Mouse (Mus musculus): Measurements from ENCODE around the gene Bzw1. TPM values are rescaled to one million over a fixed set of nuclear protein-coding genes. Genes with fewer than 3 reads are reported as not detected.
A peak's percentile ranks its signal among the peaks of the same experiment; 100 is the strongest.

Gene Bzw1
- polyA plus RNA-seq, 1 experiment from 2014 or later, result 545 TPM

- Histone ChIP-seq H3K4me3 (ENCODE audit: low read depth, low read length) (peak overlapping the region; percentile 94), H3K4me1 (replicated peaks; ENCODE audit: control insufficient read depth, insufficient read depth, low read length) (peaks cover 3% of the 10 kb centered on the region), H3K4me2 (replicated peaks; ENCODE audit: low read depth, low read length) (peak overlapping the region; percentile 72), H3K27me3 (ENCODE audit: control insufficient read depth, insufficient read depth, low read length) (no peaks in the 10 kb centered on the region), H3K9ac (ENCODE audit: low read depth, low read length) (peak overlapping the region; percentile 96), H3K9me3 (ENCODE audit: control insufficient read depth, low read length) (no peaks in the 10 kb centered on the region), H3K27ac (ENCODE audit: low read depth, low read length) (peak overlapping the region; percentile 95), H3K36me3 (ENCODE audit: control insufficient read depth, insufficient read depth, low read length) (peaks cover 9% of the 10 kb centered on the region)
- no peak for ATAC-seq (ENCODE audit: low FRiP score)
- 2% methylated on average over 16 of the region's 16 CpGs for WGBS
- peak; percentile 69 for DNase-seq (ENCODE audit: low spot score)
These were observed 438 bp upstream of the Bzw1 start for GRCm38 (mm10) chr1:58392268-58392651.

GRCm38 (mm10) chr1:58393284-58394195, 842 bp downstream of the Bzw1 start:
- H3K4me3 ChIP-seq (ENCODE audit: low read depth, low read length), result peak overlapping the region; percentile 94
- no peaks in the 10 kb centered on the region for H3K27me3 ChIP-seq (ENCODE audit: control insufficient read depth, insufficient read depth, low read length)
- H3K9me3 ChIP-seq (ENCODE audit: control insufficient read depth, low read length), result no peaks in the 10 kb centered on the region
- H3K4me2 ChIP-seq (replicated peaks; ENCODE audit: low read depth, low read length), result peak overlapping the region; percentile 72
- peak overlapping the region; percentile 96 for H3K9ac ChIP-seq (ENCODE audit: low read depth, low read length)
- peak overlapping the region; percentile 95 for H3K27ac ChIP-seq (ENCODE audit: low read depth, low read length)
- H3K36me3 ChIP-seq (ENCODE audit: control insufficient read depth, insufficient read depth, low read length), result peaks cover 10% of the 10 kb centered on the region
- DNase-seq (ENCODE audit: low spot score), result peak; percentile 56
- peaks cover 3% of the 10 kb centered on the region for H3K4me1 ChIP-seq (replicated peaks; ENCODE audit: control insufficient read depth, insufficient read depth, low read length)
- peak; percentile 69 for ATAC-seq (ENCODE audit: low FRiP score)
- 1% methylated on average over 63 of the region's 90 CpGs for WGBS

DNA sequence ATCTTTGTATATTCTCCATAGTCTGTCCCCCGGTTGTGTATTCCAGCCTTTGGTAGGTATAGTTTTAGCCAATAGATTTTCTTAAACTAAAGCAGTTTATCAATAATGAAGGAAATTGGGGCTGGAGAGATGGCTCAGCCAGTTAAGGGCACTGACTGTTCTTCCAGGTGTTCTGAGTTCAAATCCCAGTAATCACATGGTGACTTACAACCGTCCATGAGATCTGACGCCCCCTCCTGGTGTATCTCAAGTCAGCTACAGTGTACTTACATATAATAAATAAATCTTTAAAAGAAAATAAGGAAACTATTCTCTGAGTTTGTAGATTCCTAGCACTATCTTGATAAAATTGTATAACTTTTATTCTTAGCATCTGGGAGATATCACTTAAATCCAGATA, 2.6 kb downstream of the Bzw1 start:
- Histone ChIP-seq H3K27ac (ENCODE audit: low read depth, low read length) (no peak overlapping the region), H3K9me3 (ENCODE audit: control insufficient read depth, low read length) (no peaks in the 10 kb centered on the region), H3K36me3 (ENCODE audit: control insufficient read depth, insufficient read depth, low read length) (peaks cover 13% of the 10 kb centered on the region), H3K4me3 (ENCODE audit: low read depth, low read length) (no peak overlapping the region), H3K4me2 (replicated peaks; ENCODE audit: low read depth, low read length) (no peak overlapping the region), H3K27me3 (ENCODE audit: control insufficient read depth, insufficient read depth, low read length) (no peaks in the 10 kb centered on the region), H3K9ac (ENCODE audit: low read depth, low read length) (no peak overlapping the region), H3K4me1 (replicated peaks; ENCODE audit: control insufficient read depth, insufficient read depth, low read length) (peaks cover 3% of the 10 kb centered on the region)
- DNase-seq (ENCODE audit: low spot score) (no peak), ATAC-seq (ENCODE audit: low FRiP score) (no peak)
- WGBS, result 91% methylated on average over 3 of the region's 3 CpGs

DNA sequence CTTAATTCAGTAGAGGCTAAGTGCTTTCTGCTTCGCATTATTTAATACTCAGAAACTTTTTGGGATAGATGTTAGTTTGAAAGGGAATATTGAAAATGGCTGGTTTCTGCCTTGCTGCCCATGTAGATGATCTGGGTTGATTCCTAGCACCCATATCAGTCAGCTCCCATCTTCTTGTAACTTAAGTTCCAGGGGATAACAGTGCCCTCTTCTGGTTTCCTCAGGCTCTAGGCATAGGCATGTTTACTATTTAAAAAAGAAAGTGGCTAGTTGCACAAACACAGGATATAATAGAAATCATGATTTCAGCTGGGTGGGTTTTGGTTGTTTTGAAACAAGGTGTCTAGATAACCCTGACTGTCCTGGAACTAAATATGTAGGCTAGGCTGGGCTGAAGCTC, 3.5 kb downstream of the Bzw1 start:
- no peak overlapping the region for H3K27ac ChIP-seq (ENCODE audit: low read depth, low read length)
- H3K27me3 ChIP-seq (ENCODE audit: control insufficient read depth, insufficient read depth, low read length), result no peaks in the 10 kb centered on the region
- ATAC-seq (ENCODE audit: low FRiP score), result no peak
- H3K9me3 ChIP-seq (ENCODE audit: control insufficient read depth, low read length), result no peaks in the 10 kb centered on the region
- H3K9ac ChIP-seq (ENCODE audit: low read depth, low read length), result no peak overlapping the region
- no peak overlapping the region for H3K4me2 ChIP-seq (replicated peaks; ENCODE audit: low read depth, low read length)
- 97% methylated on average over 1 of the region's 1 CpGs for WGBS
- H3K4me3 ChIP-seq (ENCODE audit: low read depth, low read length), result no peak overlapping the region
- peaks cover 18% of the 10 kb centered on the region for H3K36me3 ChIP-seq (ENCODE audit: control insufficient read depth, insufficient read depth, low read length)
- peaks cover 3% of the 10 kb centered on the region for H3K4me1 ChIP-seq (replicated peaks; ENCODE audit: control insufficient read depth, insufficient read depth, low read length)
- DNase-seq (ENCODE audit: low spot score), result no peak

DNA sequence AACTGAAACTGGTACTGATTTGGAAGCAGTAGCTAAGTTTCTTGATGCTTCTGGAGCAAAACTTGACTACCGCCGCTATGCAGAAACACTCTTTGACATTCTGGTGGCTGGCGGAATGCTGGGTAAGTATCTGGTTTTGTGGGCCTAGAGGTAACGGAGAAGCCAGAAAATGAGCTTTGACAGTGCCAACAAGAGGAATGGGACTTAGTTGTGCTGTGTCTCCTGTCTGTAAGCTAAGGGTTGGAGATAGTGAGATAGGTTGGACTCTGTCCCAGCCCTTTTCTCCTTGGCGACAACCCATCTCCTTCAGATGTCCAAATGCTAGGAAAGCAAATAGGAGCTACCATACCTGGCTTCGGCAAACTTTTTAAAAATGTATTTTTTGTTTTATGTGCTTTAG, 5.0 kb downstream of the Bzw1 start:
- Histone ChIP-seq H3K27me3 (ENCODE audit: control insufficient read depth, insufficient read depth, low read length) (no peaks in the 10 kb centered on the region), H3K9me3 (ENCODE audit: control insufficient read depth, low read length) (no peaks in the 10 kb centered on the region), H3K4me3 (ENCODE audit: low read depth, low read length) (no peak overlapping the region), H3K4me1 (replicated peaks; ENCODE audit: control insufficient read depth, insufficient read depth, low read length) (no peaks in the 10 kb centered on the region), H3K4me2 (replicated peaks; ENCODE audit: low read depth, low read length) (no peak overlapping the region), H3K9ac (ENCODE audit: low read depth, low read length) (no peak overlapping the region), H3K27ac (ENCODE audit: low read depth, low read length) (no peak overlapping the region), H3K36me3 (ENCODE audit: control insufficient read depth, insufficient read depth, low read length) (peaks cover 21% of the 10 kb centered on the region)
- WGBS, result 92% methylated on average over 6 of the region's 6 CpGs
- ATAC-seq (ENCODE audit: low FRiP score) (no peak), DNase-seq (ENCODE audit: low spot score) (no peak)

- H3K27me3 ChIP-seq (ENCODE audit: control insufficient read depth, insufficient read depth, low read length), result no peaks in the 10 kb centered on the region
- H3K27ac ChIP-seq (ENCODE audit: low read depth, low read length), result no peak overlapping the region
- no peaks in the 10 kb centered on the region for H3K4me1 ChIP-seq (replicated peaks; ENCODE audit: control insufficient read depth, insufficient read depth, low read length)
- H3K9me3 ChIP-seq (ENCODE audit: control insufficient read depth, low read length), result no peaks in the 10 kb centered on the region
- H3K36me3 ChIP-seq (ENCODE audit: control insufficient read depth, insufficient read depth, low read length), result peaks cover 16% of the 10 kb centered on the region
- H3K4me2 ChIP-seq (replicated peaks; ENCODE audit: low read depth, low read length), result no peak overlapping the region
- no peak overlapping the region for H3K9ac ChIP-seq (ENCODE audit: low read depth, low read length)
- WGBS, result 90% methylated on average over 6 of the region's 6 CpGs
- no peak overlapping the region for H3K4me3 ChIP-seq (ENCODE audit: low read depth, low read length)
- no peak for DNase-seq (ENCODE audit: low spot score)
- ATAC-seq (ENCODE audit: low FRiP score), result no peak
These were observed 8.7 kb downstream of the Bzw1 start for GRCm38 (mm10) chr1:58401396-58401795.

DNA sequence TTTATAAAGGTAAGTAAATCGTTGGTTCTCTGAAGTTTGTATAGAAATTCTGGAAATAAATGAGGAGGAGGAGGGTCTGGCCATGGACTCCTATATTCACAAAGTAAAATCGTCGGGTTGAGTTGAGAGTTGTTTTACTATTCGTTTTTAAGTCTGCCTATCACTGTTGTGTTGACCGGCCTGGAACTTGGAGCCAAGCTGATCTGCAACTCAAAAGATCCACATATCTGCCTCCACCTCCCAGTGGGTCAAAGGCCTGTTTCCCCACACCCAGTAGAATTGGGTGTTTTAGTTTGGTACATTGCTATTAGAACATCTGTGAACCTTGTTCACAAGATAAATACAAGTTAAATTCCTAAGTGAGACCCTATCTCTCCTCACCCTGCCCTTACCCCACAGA, 11.0 kb downstream of the Bzw1 start:
- Histone ChIP-seq H3K4me1 (replicated peaks; ENCODE audit: control insufficient read depth, insufficient read depth, low read length) (no peaks in the 10 kb centered on the region), H3K27ac (ENCODE audit: low read depth, low read length) (no peak overlapping the region), H3K27me3 (ENCODE audit: control insufficient read depth, insufficient read depth, low read length) (no peaks in the 10 kb centered on the region), H3K9me3 (ENCODE audit: control insufficient read depth, low read length) (no peaks in the 10 kb centered on the region), H3K4me2 (replicated peaks; ENCODE audit: low read depth, low read length) (no peak overlapping the region), H3K4me3 (ENCODE audit: low read depth, low read length) (no peak overlapping the region), H3K9ac (ENCODE audit: low read depth, low read length) (no peak overlapping the region), H3K36me3 (ENCODE audit: control insufficient read depth, insufficient read depth, low read length) (peaks cover 13% of the 10 kb centered on the region; the same call in 1 of the 2 replicates)
- WGBS, result 97% methylated on average over 5 of the region's 5 CpGs
- ATAC-seq (ENCODE audit: low FRiP score), result no peak
- DNase-seq (ENCODE audit: low spot score), result no peak

- Histone ChIP-seq H3K9ac (ENCODE audit: low read depth, low read length) (no peak overlapping the region), H3K4me3 (ENCODE audit: low read depth, low read length) (no peak overlapping the region), H3K36me3 (ENCODE audit: control insufficient read depth, insufficient read depth, low read length) (peaks cover 14% of the 10 kb centered on the region), H3K27me3 (ENCODE audit: control insufficient read depth, insufficient read depth, low read length) (no peaks in the 10 kb centered on the region), H3K27ac (ENCODE audit: low read depth, low read length) (no peak overlapping the region), H3K9me3 (ENCODE audit: control insufficient read depth, low read length) (no peaks in the 10 kb centered on the region), H3K4me1 (replicated peaks; ENCODE audit: control insufficient read depth, insufficient read depth, low read length) (no peaks in the 10 kb centered on the region), H3K4me2 (replicated peaks; ENCODE audit: low read depth, low read length) (no peak overlapping the region)
- ATAC-seq (ENCODE audit: low FRiP score) (no peak), DNase-seq (ENCODE audit: low spot score) (no peak)
- WGBS, result 96% methylated on average over 7 of the region's 7 CpGs
These were observed 14.6 kb downstream of the Bzw1 start for GRCm38 (mm10) chr1:58407321-58407720.

GRCm38 (mm10) chr1:58408141-58408540, 15.4 kb downstream of the Bzw1 start:
- 89% methylated on average over 6 of the region's 6 CpGs for WGBS
- H3K36me3 ChIP-seq (ENCODE audit: control insufficient read depth, insufficient read depth, low read length), result peaks cover 16% of the 10 kb centered on the region
- no peak overlapping the region for H3K9ac ChIP-seq (ENCODE audit: low read depth, low read length)
- DNase-seq (ENCODE audit: low spot score) (no peak), ATAC-seq (ENCODE audit: low FRiP score) (no peak)
- no peak overlapping the region for H3K4me3 ChIP-seq (ENCODE audit: low read depth, low read length)
- no peak overlapping the region for H3K27ac ChIP-seq (ENCODE audit: low read depth, low read length)
- no peaks in the 10 kb centered on the region for H3K4me1 ChIP-seq (replicated peaks; ENCODE audit: control insufficient read depth, insufficient read depth, low read length)
- no peaks in the 10 kb centered on the region for H3K27me3 ChIP-seq (ENCODE audit: control insufficient read depth, insufficient read depth, low read length)
- no peak overlapping the region for H3K4me2 ChIP-seq (replicated peaks; ENCODE audit: low read depth, low read length)
- H3K9me3 ChIP-seq (ENCODE audit: control insufficient read depth, low read length), result no peaks in the 10 kb centered on the region

All from hindbrain, embryonic 11.5 days (tissue).